Mouse (Mus musculus) limb, embryonic 14.5 days (tissue): Measurements from ENCODE around the gene Slc5a12. TPM values are rescaled to one million over a fixed set of nuclear protein-coding genes. Genes with fewer than 3 reads are reported as not detected.
A peak's percentile ranks its signal among the peaks of the same experiment; 100 is the strongest.

Experiments used
- ATAC-seq: fragments of 200-750 bp; cut with Nextera tagmentation; 2 replicates; pipeline ENCODE4 v1.8.0; 2017; ENCODE audit warnings: low read depth, moderate number of reproducible peaks, moderate TSS enrichment; ENCODE audit not compliant: low FRiP score
- DNase-seq: peaks from one replicate; pipeline ENCODE4 v3.0.0-alpha.2; 2015; ENCODE audit warnings: low spot score
- H3K27ac ChIP-seq: fragments of 300-500 bp; sonication (generic); replicated peaks from 2 replicates; pipeline ENCODE4 v1.5.1; 2014; ENCODE audit warnings: low read depth, mild to moderate bottlenecking, low read length, moderate library complexity, mixed read lengths
- H3K27me3 ChIP-seq: fragments of 300-500 bp; sonication (generic); 2 replicates; pipeline ENCODE4 v1.6.1; 2014; ENCODE audit warnings: low read length, mixed read lengths; ENCODE audit not compliant: control insufficient read depth, insufficient read depth
- H3K36me3 ChIP-seq: fragments of 300-500 bp; sonication (generic); 2 replicates; pipeline ENCODE4 v1.6.1; 2014; ENCODE audit warnings: mild to moderate bottlenecking, low read length, moderate library complexity, mixed read lengths; ENCODE audit not compliant: control insufficient read depth, insufficient read depth
- H3K4me1 ChIP-seq: fragments of 300-500 bp; sonication (generic); 2 replicates; pipeline ENCODE4 v1.6.1; 2014; ENCODE audit warnings: antibody characterized with exemption, low read length, mixed read lengths; ENCODE audit not compliant: control insufficient read depth, insufficient read depth
- H3K4me2 ChIP-seq: fragments of 300-500 bp; sonication (generic); replicated peaks from 2 replicates; pipeline ENCODE4 v1.6.1; 2014; ENCODE audit warnings: low read depth, mild to moderate bottlenecking, low read length, moderate library complexity; ENCODE audit not compliant: severe bottlenecking
- H3K4me3 ChIP-seq: fragments of 300-500 bp; sonication (generic); replicated peaks from 2 replicates; pipeline ENCODE4 v1.5.1; 2014; ENCODE audit warnings: low read length
- H3K9ac ChIP-seq: fragments of 300-500 bp; sonication (generic); 2 replicates; pipeline ENCODE4 v1.6.1; 2014; ENCODE audit warnings: mild to moderate bottlenecking, low read depth, low read length, moderate library complexity; ENCODE audit not compliant: severe bottlenecking
- H3K9me3 ChIP-seq: fragments of 300-500 bp; sonication (generic); 2 replicates; pipeline ENCODE4 v1.6.1; 2016; ENCODE audit warnings: low read length; ENCODE audit not compliant: control insufficient read depth
- POLR2A ChIP-seq: fragments of 200-500 bp; IDR thresholded peaks from 2 replicates; pipeline ENCODE4 v1.8.0; 2012; ENCODE audit warnings: inconsistent platforms, mild to moderate bottlenecking, moderate library complexity, borderline replicate concordance; ENCODE audit not compliant: insufficient read depth, insufficient read length; ENCODE audit errors: extremely low read depth
- WGBS: fragments of 180-500 bp; shearing (Covaris S2); extraction: QIAGEN DNeasy Blood & Tissue Kit; methylation state at CpG from one replicate; pipeline ENCODE4 v1.1.7; 2014; 5-methylcytosine and 5-hydroxymethylcytosine counted together
- polyA plus RNA-seq, 2 experiments: library from polyadenylated mRNA; depleted of rRNA in 1 of 2; stranded (reverse) in 1 of 2; unstranded in 1 of 2; fragments of >200 nt; fragmentation: Nextera tagmentation in 1 of 2; extraction: Ambion mirVana in 1 of 2; gene quantifications; 2 replicates each; pipeline versions ENCODE4 v1.2.1 to v1.2.3; 2012 to 2014

Slc5a12 gene
- polyA plus RNA-seq, 2 experiments: 0.01 TPM; not detected in 1

GRCm38 (mm10) chr2:110590007-110590406 lies 7.1 kb upstream of the Slc5a12 start:
- Histone ChIP-seq H3K9me3 (no peaks in the 10 kb centered on the region), H3K36me3 (no peaks in the 10 kb centered on the region), H3K4me3 (no peak overlapping the region), H3K9ac (no peak overlapping the region), H3K4me1 (no peaks in the 10 kb centered on the region), H3K27ac (no peak overlapping the region), H3K27me3 (no peaks in the 10 kb centered on the region), H3K4me2 (no peak overlapping the region)
- TF ChIP-seq POLR2A: no peak
- WGBS: 79% methylated on average over 1 of the region's 1 CpGs
- no peak for ATAC-seq
- DNase-seq: no peak

GRCm38 (mm10) chr2:110592276-110592675 lies 4.8 kb upstream of the Slc5a12 start:
- no peak overlapping the region for H3K27ac ChIP-seq
- H3K36me3 ChIP-seq: no peaks in the 10 kb centered on the region
- WGBS: 63% methylated on average over 3 of the region's 3 CpGs
- no peak overlapping the region for H3K4me3 ChIP-seq
- DNase-seq (no peak), ATAC-seq (no peak)
- H3K9ac ChIP-seq: no peak overlapping the region
- H3K4me2 ChIP-seq: no peak overlapping the region
- TF ChIP-seq POLR2A: no peak
- H3K9me3 ChIP-seq: no peaks in the 10 kb centered on the region
- no peaks in the 10 kb centered on the region for H3K4me1 ChIP-seq
- H3K27me3 ChIP-seq: no peaks in the 10 kb centered on the region

- H3K9ac ChIP-seq: no peak overlapping the region
- DNase-seq (no peak), ATAC-seq (no peak)
- WGBS: 44% methylated on average over 1 of the region's 1 CpGs
- no peaks in the 10 kb centered on the region for H3K9me3 ChIP-seq
- H3K4me1 ChIP-seq: no peaks in the 10 kb centered on the region
- no peaks in the 10 kb centered on the region for H3K36me3 ChIP-seq
- no peaks in the 10 kb centered on the region for H3K27me3 ChIP-seq
- TF ChIP-seq POLR2A: no peak
- H3K27ac ChIP-seq: no peak overlapping the region
- H3K4me2 ChIP-seq: no peak overlapping the region
- H3K4me3 ChIP-seq: no peak overlapping the region
Observed at GRCm38 (mm10) chr2:110644358-110644757, 47.3 kb downstream of the Slc5a12 start.

- Histone ChIP-seq H3K4me2 (no peak overlapping the region), H3K9me3 (no peaks in the 10 kb centered on the region), H3K4me1 (no peaks in the 10 kb centered on the region), H3K4me3 (no peak overlapping the region), H3K27me3 (no peaks in the 10 kb centered on the region), H3K27ac (no peak overlapping the region), H3K9ac (no peak overlapping the region), H3K36me3 (no peaks in the 10 kb centered on the region)
- DNase-seq (no peak), ATAC-seq (no peak)
- no peak for TF ChIP-seq POLR2A
Observed at GRCm38 (mm10) chr2:110644846-110645245, 47.7 kb downstream of the Slc5a12 start.

- no peak overlapping the region for H3K27ac ChIP-seq
- no peaks in the 10 kb centered on the region; the same call in 1 of the 2 replicates for H3K27me3 ChIP-seq
- no peaks in the 10 kb centered on the region for H3K9me3 ChIP-seq
- H3K4me2 ChIP-seq: no peak overlapping the region
- no peaks in the 10 kb centered on the region for H3K4me1 ChIP-seq
- 47% methylated on average over 4 of the region's 4 CpGs for WGBS
- no peak for TF ChIP-seq POLR2A
- H3K4me3 ChIP-seq: no peak overlapping the region
- ATAC-seq: no peak
- peak; percentile 79 for DNase-seq
- no peak overlapping the region for H3K9ac ChIP-seq
- H3K36me3 ChIP-seq: no peaks in the 10 kb centered on the region
Observed at GRCm38 (mm10) chr2:110663329-110663728, 66.2 kb downstream of the Slc5a12 start.

GRCm38 (mm10) chr2:110671071-110671624 lies 74.0 kb downstream of the Slc5a12 start:
- H3K9ac ChIP-seq: no peak overlapping the region
- TF ChIP-seq POLR2A: no peak
- 26% methylated on average over 2 of the region's 2 CpGs for WGBS
- ATAC-seq (0 out of 2 replicates have a peak, but pooled peaks have one; percentile 47), DNase-seq (peak; percentile 41)
- H3K4me3 ChIP-seq: no peak overlapping the region
- H3K36me3 ChIP-seq: no peaks in the 10 kb centered on the region
- peaks cover 3% of the 10 kb centered on the region; the same call in 1 of the 2 replicates for H3K4me1 ChIP-seq
- no peaks in the 10 kb centered on the region for H3K9me3 ChIP-seq
- no peak overlapping the region for H3K27ac ChIP-seq
- H3K4me2 ChIP-seq: no peak overlapping the region
- no peaks in the 10 kb centered on the region; the same call in 1 of the 2 replicates for H3K27me3 ChIP-seq

Other genes with a start within 250 kb of the Slc5a12 start
- 111 TPM in 2 replicates for gene Fibin, start 234.1 kb upstream of the Slc5a12 start, polyA plus RNA-seq (2012; rRNA removed)
- gene Fibin, start 234.1 kb upstream of the Slc5a12 start, polyA plus RNA-seq (2014; fragmentation: Nextera tagmentation; extraction: Ambion mirVana): 122 and 128 TPM in 2 replicates
- 2.3 and 3.1 TPM in 2 replicates for gene Muc15, start 124.0 kb downstream of the Slc5a12 start, polyA plus RNA-seq (2012; rRNA removed)
- gene Muc15, start 124.0 kb downstream of the Slc5a12 start, polyA plus RNA-seq (2014; fragmentation: Nextera tagmentation; extraction: Ambion mirVana): 4.5 and 7.4 TPM in 2 replicates